Mouse (Mus musculus) MEL (cell line): ENCODE results near the gene Gm10490. TPM values are rescaled to one million over a fixed set of nuclear protein-coding genes. Genes with fewer than 3 reads are reported as not detected.
A peak's percentile ranks its signal among the peaks of the same experiment; 100 is the strongest.
"Not testable (repeated sequence)": the region's sequence is repeated elsewhere in the genome, so short reads cannot be mapped to it uniquely, and the experiment has no call there.

Experiments
- DNase-seq: peaks from one replicate; pipeline ENCODE4 v3.0.0; 2011; ENCODE audit warnings: low read depth, low spot score
- H3K27ac ChIP-seq: 2 replicates; pipeline ENCODE4 v1.5.1; 2012; ENCODE audit warnings: low read depth, mild to moderate bottlenecking, control low read depth, low read length, moderate library complexity; ENCODE audit not compliant: control insufficient read depth
- H3K27me3 ChIP-seq, 2 experiments: fragments of 150-350 bp in 1 of 2; sonication (generic) in 1 of 2; 2 replicates each; pipeline ENCODE4 v1.6.1; 2012; ENCODE audit warnings: low read length in 2 of 2, mild to moderate bottlenecking in 2 of 2, improper control_type of control experiment in 1 of 2, moderate library complexity in 1 of 2; ENCODE audit not compliant: insufficient read depth in 2 of 2, control insufficient read depth in 1 of 2
- H3K36me3 ChIP-seq, 2 experiments: 2 replicates each; pipeline ENCODE4 v1.6.1; 2012 to 2014; ENCODE audit warnings: low read length in 2 of 2, improper control_type of control experiment in 1 of 2, inconsistent platforms in 1 of 2, mild to moderate bottlenecking in 1 of 2; ENCODE audit not compliant: insufficient read depth in 2 of 2, control insufficient read depth in 1 of 2
- H3K4me1 ChIP-seq, 2 experiments: fragments of 150-350 bp in 1 of 2; sonication (generic) in 1 of 2; 2 replicates each; pipeline ENCODE4 v1.6.1; 2012; ENCODE audit warnings: low read length in 2 of 2, improper control_type of control experiment in 1 of 2, mild to moderate bottlenecking in 1 of 2; ENCODE audit not compliant: insufficient read depth in 2 of 2, control insufficient read depth in 1 of 2
- H3K4me3 ChIP-seq, 2 experiments: fragments of 150-350 bp in 1 of 2; sonication (generic) in 1 of 2; 2 replicates each; pipeline ENCODE4 v1.5.1; 2012; ENCODE audit warnings: low read depth in 2 of 2, low read length in 2 of 2, mild to moderate bottlenecking in 2 of 2, moderate library complexity in 2 of 2, control low read depth in 1 of 2, improper control_type of control experiment in 1 of 2; ENCODE audit not compliant: control insufficient read depth in 1 of 2, insufficient read depth in 1 of 2
- H3K79me2 ChIP-seq: 2 replicates; pipeline ENCODE4 v1.6.1; 2012; ENCODE audit warnings: mild to moderate bottlenecking, low read length, moderate library complexity; ENCODE audit not compliant: control insufficient read depth, poor library complexity, insufficient read depth
- H3K9ac ChIP-seq: 2 replicates; pipeline ENCODE4 v1.6.1; 2012; ENCODE audit warnings: low read depth, mild to moderate bottlenecking, control low read depth, low read length, moderate library complexity; ENCODE audit not compliant: control insufficient read depth, poor library complexity, severe bottlenecking
- H3K9me3 ChIP-seq: fragments of 150-350 bp; sonication (generic); replicated peaks from 2 replicates; pipeline ENCODE4 v1.6.1; 2012; ENCODE audit warnings: mild to moderate bottlenecking, low read length, improper control_type of control experiment, moderate library complexity; ENCODE audit not compliant: insufficient read depth
- BHLHE40 ChIP-seq: IDR thresholded peaks from 2 replicates; pipeline ENCODE4 v1.6.1; 2012; ENCODE audit warnings: low read depth, mild to moderate bottlenecking, inconsistent platforms, low read length, improper control_type of control experiment, borderline replicate concordance
- CTCF ChIP-seq, 3 experiments: IDR thresholded peaks in 2 of 3; conservative IDR thresholded peaks in 1 of 3; 2 replicates each; pipeline ENCODE4 v1.5.1; 2011 to 2012; ENCODE audit warnings: low read length in 3 of 3, low read depth in 2 of 3, mild to moderate bottlenecking in 2 of 3, improper control_type of control experiment in 1 of 3, inconsistent platforms in 1 of 3, mixed read lengths in 1 of 3, moderate library complexity in 1 of 3; ENCODE audit not compliant: control insufficient read depth in 1 of 3, insufficient read depth in 1 of 3, poor library complexity in 1 of 3, severe bottlenecking in 1 of 3
- ETS1 ChIP-seq: IDR thresholded peaks from 2 replicates; pipeline ENCODE4 v1.6.1; 2012; ENCODE audit warnings: low read depth, mild to moderate bottlenecking, inconsistent platforms, low read length, improper control_type of control experiment, moderate library complexity
- GABPA ChIP-seq: IDR thresholded peaks from 2 replicates; pipeline ENCODE4 v1.6.1; 2012; ENCODE audit warnings: low read depth, mild to moderate bottlenecking, inconsistent platforms, low read length, improper control_type of control experiment, moderate library complexity
- GATA1 ChIP-seq: IDR thresholded peaks from 2 replicates; pipeline ENCODE4 v1.6.1; 2011; ENCODE audit warnings: low read depth, low read length, improper control_type of control experiment
- JUND ChIP-seq: IDR thresholded peaks from 2 replicates; pipeline ENCODE4 v1.6.1; 2011; ENCODE audit warnings: low read depth, mild to moderate bottlenecking, improper control_type of control experiment, low read length
- MAX ChIP-seq: IDR thresholded peaks from 2 replicates; pipeline ENCODE4 v1.6.1; 2011; ENCODE audit warnings: low read length, improper control_type of control experiment
- MAZ ChIP-seq: IDR thresholded peaks from 2 replicates; pipeline ENCODE4 v1.6.1; 2012; ENCODE audit warnings: low read depth, mild to moderate bottlenecking, inconsistent platforms, low read length, improper control_type of control experiment
- NELFE ChIP-seq: IDR thresholded peaks from 2 replicates; pipeline ENCODE4 v1.6.1; 2011; ENCODE audit warnings: low read depth, low read length, improper control_type of control experiment
- NRF1 ChIP-seq: IDR thresholded peaks from 2 replicates; pipeline ENCODE4 v1.6.1; 2014; ENCODE audit warnings: low read depth, mild to moderate bottlenecking, inconsistent platforms, low read length, improper control_type of control experiment, moderate library complexity; ENCODE audit not compliant: poor library complexity, insufficient read depth, severe bottlenecking
- POLR2A ChIP-seq, 2 experiments: IDR thresholded peaks; 2 replicates each; pipeline ENCODE4 v1.6.1; 2011 to 2012; ENCODE audit warnings: low read length in 2 of 2, mild to moderate bottlenecking in 2 of 2, control low read depth in 1 of 2, improper control_type of control experiment in 1 of 2, low read depth in 1 of 2, moderate library complexity in 1 of 2; ENCODE audit not compliant: control insufficient read depth in 1 of 2, insufficient read depth in 1 of 2, poor library complexity in 1 of 2
- RAD21 ChIP-seq: IDR thresholded peaks from 2 replicates; pipeline ENCODE4 v1.6.1; 2011; ENCODE audit warnings: mild to moderate bottlenecking, low read depth, low read length, improper control_type of control experiment
- SIN3A ChIP-seq: IDR thresholded peaks from 2 replicates; pipeline ENCODE4 v1.6.1; 2012; ENCODE audit warnings: low read length, improper control_type of control experiment, inconsistent platforms
- UBTF ChIP-seq: IDR thresholded peaks from 2 replicates; pipeline ENCODE4 v1.6.1; 2012; ENCODE audit warnings: low read depth, mild to moderate bottlenecking, inconsistent platforms, low read length, improper control_type of control experiment, moderate library complexity, borderline replicate concordance; ENCODE audit not compliant: insufficient read depth
- ZC3H11A ChIP-seq: IDR thresholded peaks from 2 replicates; pipeline ENCODE4 v1.6.1; 2012; ENCODE audit warnings: low read depth, mild to moderate bottlenecking, inconsistent platforms, low read length, improper control_type of control experiment
- ZMIZ1 ChIP-seq: IDR thresholded peaks from 2 replicates; pipeline ENCODE4 v1.6.1; 2012; ENCODE audit warnings: low read depth, mild to moderate bottlenecking, inconsistent platforms, low read length, improper control_type of control experiment, moderate library complexity
- polyA plus RNA-seq, 2 experiments: library from polyadenylated mRNA; stranded (reverse) in 1 of 2; unstranded in 1 of 2; fragments of >175 nt in 1 of 2; fragments of >200 nt in 1 of 2; gene quantifications; 2 replicates each; pipeline versions ENCODE4 v1.2.1 to v1.2.4; 2012; ENCODE audit warnings: low replicate concordance in 2 of 2, low read depth in 1 of 2; ENCODE audit not compliant: insufficient read length in 2 of 2, insufficient read depth in 1 of 2, missing spikeins in 1 of 2
- total RNA-seq: library from RNA; depleted of rRNA; stranded (reverse); fragments of 300-350 nt; gene quantifications from 2 replicates; pipeline ENCODE4 v1.2.3, GENCODE M21; 2012; rRNA removed

The Gm10490 gene
- total RNA-seq = not detected in 2 replicates
- not detected for polyA plus RNA-seq

DNA sequence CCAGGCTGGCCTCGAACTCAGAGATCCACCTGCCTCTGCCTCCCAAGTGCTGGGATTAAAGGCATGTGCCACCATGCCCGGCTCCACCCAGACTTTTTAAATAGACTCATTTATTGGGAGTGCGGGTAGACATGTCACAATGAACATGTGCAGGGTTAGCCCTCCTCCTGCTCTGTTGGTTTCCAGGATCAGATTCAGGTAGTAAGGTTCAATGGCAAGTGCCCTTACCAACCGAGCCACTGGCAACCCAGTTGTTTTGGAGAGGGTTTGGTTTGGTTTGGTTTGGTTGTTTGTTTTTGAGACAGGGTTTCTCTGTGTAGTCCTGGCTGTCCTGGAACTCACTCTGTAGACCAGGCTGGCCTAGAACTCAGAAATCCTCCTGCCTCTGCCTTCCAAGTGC lies at the start of gene Gm10490:
TSS of gene Gm10490 (plus strand) at position 301 of the 400 bp plus-strand sequence.
- not testable (repeated sequence) for DNase-seq, H3K9me3 ChIP-seq, H3K9ac ChIP-seq, H3K4me1 ChIP-seq, H3K27me3 ChIP-seq, H3K27ac ChIP-seq, H3K79me2 ChIP-seq, H3K4me3 ChIP-seq, H3K36me3 ChIP-seq

DNA sequence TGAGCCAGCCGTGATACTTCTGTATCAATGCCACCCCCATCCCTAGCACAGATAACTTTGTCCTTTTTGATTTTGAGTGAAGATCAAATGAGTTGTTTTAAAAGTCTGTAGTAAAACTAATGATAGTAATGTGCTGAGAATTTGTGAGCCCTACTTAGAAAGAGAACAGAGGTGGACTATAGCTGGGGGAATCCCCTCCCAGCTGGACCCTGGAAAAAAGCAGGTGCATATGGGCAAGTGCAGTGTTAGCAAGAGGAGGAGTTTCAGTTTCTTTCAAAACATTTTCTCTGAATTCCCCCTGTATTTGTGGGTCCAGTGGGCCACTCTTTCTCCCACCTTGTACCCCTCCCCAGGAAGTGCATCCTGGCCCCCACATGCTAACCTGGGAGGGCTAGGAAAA lies 46.2 kb upstream of the Gm10490 start:
- H3K9me3 ChIP-seq = no peaks in the 10 kb centered on the region
- no peak for TF ChIP-seq RAD21
- no peak for TF ChIP-seq GATA1
- no peak for TF ChIP-seq GABPA
- TF ChIP-seq ZMIZ1 = no peak
- TF ChIP-seq CTCF (IDR thresholded peaks at IDR 0.05 in 2 of 3, conservative IDR thresholded peaks at IDR 0.05 in 1 of 3; ENCODE audit: control insufficient read depth in 1 of 3, insufficient read depth in 1 of 3, low read depth in 2 of 3, low read length in 3 of 3, poor library complexity in 1 of 3, severe bottlenecking in 1 of 3) = no peak
- no peak for TF ChIP-seq MAZ
- TF ChIP-seq NELFE = no peak
- TF ChIP-seq BHLHE40 = no peak
- no peak for TF ChIP-seq MAX
- no peak for TF ChIP-seq ZC3H11A
- TF ChIP-seq SIN3A = no peak
- no peak for TF ChIP-seq JUND
- TF ChIP-seq POLR2A (IDR thresholded peaks at IDR 0.05; ENCODE audit: control insufficient read depth in 1 of 2, insufficient read depth in 1 of 2, low read depth in 1 of 2, low read length in 2 of 2, poor library complexity in 1 of 2) = no peak
- peaks cover 3 to 15% of the 10 kb centered on the region in 2 experiments; a peak in 2 of 4 replicates for H3K36me3 ChIP-seq
- no peak overlapping the region for H3K9ac ChIP-seq
- no peak for DNase-seq
- no peaks in the 10 kb centered on the region for H3K27me3 ChIP-seq
- H3K27ac ChIP-seq = no peak overlapping the region
- H3K4me3 ChIP-seq = no peak overlapping the region
- peaks cover 25% of the 10 kb centered on the region for H3K79me2 ChIP-seq
- no peaks in the 10 kb centered on the region for H3K4me1 ChIP-seq

DNA sequence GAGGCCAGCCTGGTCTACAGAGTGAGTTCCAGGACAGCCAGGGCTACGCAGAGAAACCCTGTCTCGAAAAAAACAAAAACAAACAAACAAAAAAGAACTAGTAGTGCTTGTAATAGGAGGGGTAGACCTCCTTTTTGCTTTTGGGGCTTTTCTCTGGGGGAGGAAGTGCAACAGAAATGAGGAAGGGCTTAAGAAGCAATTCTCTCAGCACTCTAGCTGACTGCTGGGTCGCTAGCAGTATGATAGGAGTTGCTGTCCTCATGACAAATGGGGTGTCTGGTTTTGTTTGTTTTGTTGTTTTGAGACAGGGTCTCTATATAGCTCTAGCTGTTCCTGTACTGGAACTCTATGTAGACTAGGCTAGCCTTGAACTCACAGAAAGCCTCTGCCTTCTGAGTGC lies 44.8 kb upstream of the Gm10490 start:
- Histone ChIP-seq H3K9ac (no peak overlapping the region), H3K79me2 (peaks cover 22% of the 10 kb centered on the region), H3K4me1 (no peaks in the 10 kb centered on the region), H3K27me3 (no peaks in the 10 kb centered on the region), H3K36me3 (peaks cover 3 to 13% of the 10 kb centered on the region in 2 experiments; a peak in 2 of 4 replicates), H3K4me3 (no peak overlapping the region), H3K9me3 (no peaks in the 10 kb centered on the region), H3K27ac (no peak overlapping the region)
- DNase-seq = peak; percentile 44
- TF ChIP-seq ZC3H11A (no peak), ETS1 (no peak), NRF1 (no peak), UBTF (no peak)
